Mouse (Mus musculus): ENCODE measurements around the gene Ntrk3. TPM values are rescaled to one million over a fixed set of nuclear protein-coding genes. Genes with fewer than 3 reads are reported as not detected.

The Ntrk3 gene
- polyA plus RNA-seq, 1 experiment from 2014 or later: 1.7 TPM

GRCm38 (mm10) chr7:78576706-78577461 lies 160.9 kb downstream of the Ntrk3 start:
- Histone ChIP-seq H3K27ac (no peak overlapping the region), H3K4me2 (peak overlapping the region; percentile 84), H3K4me1 (peaks cover 24% of the 10 kb centered on the region), H3K9me3 (no peaks in the 10 kb centered on the region), H3K27me3 (peaks cover 98% of the 10 kb centered on the region), H3K4me3 (peak overlapping the region; percentile 48), H3K36me3 (no peaks in the 10 kb centered on the region), H3K9ac (0 out of 2 replicates have a peak overlapping the region, but pooled peaks have one; percentile 64)
- WGBS: 1% methylated on average over 35 of the region's 35 CpGs
- peak; percentile 64; the same call in 1 of the 2 replicates for ATAC-seq (ENCODE audit: insufficient number of reproducible peaks, insufficient read depth, low FRiP score, low TSS enrichment, low read depth)

- peak overlapping the region; percentile 48 for H3K4me3 ChIP-seq
- H3K4me2 ChIP-seq: 0 out of 2 replicates have a peak overlapping the region, but pooled peaks have one; percentile 0
- no peaks in the 10 kb centered on the region for H3K36me3 ChIP-seq
- H3K9ac ChIP-seq: no peak overlapping the region
- H3K4me1 ChIP-seq: peaks cover 24% of the 10 kb centered on the region
- WGBS: 15% methylated on average over 5 of the region's 5 CpGs
- ATAC-seq (ENCODE audit: insufficient number of reproducible peaks, insufficient read depth, low FRiP score, low TSS enrichment, low read depth): no peak
- peaks cover 97% of the 10 kb centered on the region for H3K27me3 ChIP-seq
- H3K9me3 ChIP-seq: no peaks in the 10 kb centered on the region
- no peak overlapping the region for H3K27ac ChIP-seq
Observed at GRCm38 (mm10) chr7:78576169-78576568, 161.6 kb downstream of the Ntrk3 start.

- Histone ChIP-seq H3K4me3 (no peak overlapping the region), H3K4me2 (0 out of 2 replicates have a peak overlapping the region, but pooled peaks have one; percentile 0), H3K27me3 (peaks cover 91% of the 10 kb centered on the region), H3K9me3 (no peaks in the 10 kb centered on the region), H3K27ac (no peak overlapping the region), H3K36me3 (no peaks in the 10 kb centered on the region), H3K4me1 (peaks cover 24% of the 10 kb centered on the region), H3K9ac (no peak overlapping the region)
- WGBS: 12% methylated on average over 3 of the region's 3 CpGs
- no peak for ATAC-seq (ENCODE audit: insufficient number of reproducible peaks, insufficient read depth, low FRiP score, low TSS enrichment, low read depth)
Observed at GRCm38 (mm10) chr7:78575556-78575955, 162.3 kb downstream of the Ntrk3 start.

- 64% methylated on average over 2 of the region's 2 CpGs for WGBS
- Histone ChIP-seq H3K9me3 (no peaks in the 10 kb centered on the region), H3K4me1 (peaks cover 7% of the 10 kb centered on the region; the same call in 1 of the 2 replicates), H3K4me3 (no peak overlapping the region), H3K4me2 (no peak overlapping the region), H3K27me3 (peaks cover 68% of the 10 kb centered on the region), H3K9ac (no peak overlapping the region), H3K27ac (no peak overlapping the region), H3K36me3 (no peaks in the 10 kb centered on the region)
- ATAC-seq (ENCODE audit: insufficient number of reproducible peaks, insufficient read depth, low FRiP score, low TSS enrichment, low read depth): no peak
Observed at GRCm38 (mm10) chr7:78571196-78571595, 166.6 kb downstream of the Ntrk3 start.

GRCm38 (mm10) chr7:78569255-78569618 lies 168.6 kb downstream of the Ntrk3 start:
- ATAC-seq (ENCODE audit: insufficient number of reproducible peaks, insufficient read depth, low FRiP score, low TSS enrichment, low read depth): no peak
- H3K4me3 ChIP-seq: 0 out of 2 replicates have a peak overlapping the region, but pooled peaks have one; percentile 9
- no peaks in the 10 kb centered on the region for H3K36me3 ChIP-seq
- H3K4me2 ChIP-seq: peak overlapping the region; percentile 50
- H3K27ac ChIP-seq: no peak overlapping the region
- 6% methylated on average over 5 of the region's 5 CpGs for WGBS
- no peaks in the 10 kb centered on the region for H3K9me3 ChIP-seq
- H3K9ac ChIP-seq: peak overlapping the region; percentile 49; the same call in 1 of the 2 replicates
- peaks cover 7% of the 10 kb centered on the region; the same call in 1 of the 2 replicates for H3K4me1 ChIP-seq
- peaks cover 49% of the 10 kb centered on the region for H3K27me3 ChIP-seq

- no peak for ATAC-seq (ENCODE audit: insufficient number of reproducible peaks, insufficient read depth, low FRiP score, low TSS enrichment, low read depth)
Observed at GRCm38 (mm10) chr7:78568411-78569254, 169.2 kb downstream of the Ntrk3 start.

GRCm38 (mm10) chr7:78566617-78567016 lies 171.2 kb downstream of the Ntrk3 start:
- no peak for ATAC-seq (ENCODE audit: insufficient number of reproducible peaks, insufficient read depth, low FRiP score, low TSS enrichment, low read depth)
- Histone ChIP-seq H3K4me3 (no peak overlapping the region), H3K27me3 (peaks cover 24% of the 10 kb centered on the region), H3K9ac (no peak overlapping the region), H3K27ac (no peak overlapping the region), H3K4me1 (peaks cover 7% of the 10 kb centered on the region; the same call in 1 of the 2 replicates), H3K9me3 (no peaks in the 10 kb centered on the region), H3K36me3 (no peaks in the 10 kb centered on the region), H3K4me2 (no peak overlapping the region)
- 53% methylated on average over 3 of the region's 3 CpGs for WGBS

More at GRCm38 (mm10) chr7:78568411-78569254, 169.2 kb downstream of the Ntrk3 start:
- 0 out of 2 replicates have a peak overlapping the region, but pooled peaks have one; percentile 9 for H3K4me3 ChIP-seq
- H3K36me3 ChIP-seq: no peaks in the 10 kb centered on the region
- H3K4me2 ChIP-seq: peak overlapping the region; percentile 50
- peaks cover 7% of the 10 kb centered on the region; the same call in 1 of the 2 replicates for H3K4me1 ChIP-seq
- no peak overlapping the region for H3K27ac ChIP-seq
- H3K27me3 ChIP-seq: peaks cover 43% of the 10 kb centered on the region
- H3K9ac ChIP-seq: peak overlapping the region; percentile 49; the same call in 1 of the 2 replicates
- 16% methylated on average over 16 of the region's 16 CpGs for WGBS
- H3K9me3 ChIP-seq: no peaks in the 10 kb centered on the region

GRCm38 (mm10) chr7:78565386-78565785 lies 172.4 kb downstream of the Ntrk3 start:
- H3K4me1 ChIP-seq: peaks cover 7% of the 10 kb centered on the region; the same call in 1 of the 2 replicates
- H3K36me3 ChIP-seq: no peaks in the 10 kb centered on the region
- H3K9me3 ChIP-seq: no peaks in the 10 kb centered on the region
- no peak overlapping the region for H3K4me3 ChIP-seq
- no peak overlapping the region for H3K9ac ChIP-seq
- H3K27ac ChIP-seq: no peak overlapping the region
- no peak overlapping the region for H3K4me2 ChIP-seq
- H3K27me3 ChIP-seq: peaks cover 21% of the 10 kb centered on the region
- 83% methylated on average over 3 of the region's 3 CpGs for WGBS
- no peak for ATAC-seq (ENCODE audit: insufficient number of reproducible peaks, insufficient read depth, low FRiP score, low TSS enrichment, low read depth)

- WGBS: 79% methylated on average over 5 of the region's 5 CpGs
- Histone ChIP-seq H3K9ac (no peak overlapping the region), H3K27ac (no peak overlapping the region), H3K4me2 (no peak overlapping the region), H3K27me3 (no peaks in the 10 kb centered on the region), H3K4me3 (no peak overlapping the region), H3K9me3 (no peaks in the 10 kb centered on the region), H3K4me1 (no peaks in the 10 kb centered on the region), H3K36me3 (no peaks in the 10 kb centered on the region)
- ATAC-seq (ENCODE audit: insufficient number of reproducible peaks, insufficient read depth, low FRiP score, low TSS enrichment, low read depth): no peak
Observed at GRCm38 (mm10) chr7:78558503-78558902, 179.3 kb downstream of the Ntrk3 start.

GRCm38 (mm10) chr7:78555532-78555931 lies 182.3 kb downstream of the Ntrk3 start:
- Histone ChIP-seq H3K9me3 (no peaks in the 10 kb centered on the region), H3K4me3 (no peak overlapping the region), H3K27me3 (no peaks in the 10 kb centered on the region), H3K4me1 (no peaks in the 10 kb centered on the region), H3K4me2 (no peak overlapping the region), H3K36me3 (no peaks in the 10 kb centered on the region), H3K9ac (no peak overlapping the region), H3K27ac (no peak overlapping the region)
- ATAC-seq (ENCODE audit: insufficient number of reproducible peaks, insufficient read depth, low FRiP score, low TSS enrichment, low read depth): no peak
- WGBS: 87% methylated on average over 5 of the region's 5 CpGs

GRCm38 (mm10) chr7:78549461-78549860 lies 188.4 kb downstream of the Ntrk3 start:
- no peak for ATAC-seq (ENCODE audit: insufficient number of reproducible peaks, insufficient read depth, low FRiP score, low TSS enrichment, low read depth)
- H3K4me3 ChIP-seq: no peak overlapping the region
- H3K36me3 ChIP-seq: no peaks in the 10 kb centered on the region
- WGBS: 86% methylated on average over 8 of the region's 8 CpGs
- H3K9ac ChIP-seq: no peak overlapping the region
- H3K9me3 ChIP-seq: no peaks in the 10 kb centered on the region
- no peak overlapping the region for H3K4me2 ChIP-seq
- H3K27me3 ChIP-seq: no peaks in the 10 kb centered on the region
- H3K4me1 ChIP-seq: no peaks in the 10 kb centered on the region
- H3K27ac ChIP-seq: no peak overlapping the region
